Mouse (Mus musculus): ENCODE measurements around the gene Uqcc1. TPM values are rescaled to one million over a fixed set of nuclear protein-coding genes. Genes with fewer than 3 reads are reported as not detected.
"Not testable (repeated sequence)": the region's sequence is repeated elsewhere in the genome, so short reads cannot be mapped to it uniquely, and the experiment has no call there.

Gene Uqcc1
- polyA plus RNA-seq, 1 experiment from 2014 or later, result 92.8 TPM

- Histone ChIP-seq H3K9ac (ENCODE audit: low read depth, low read length) (no peak overlapping the region), H3K4me1 (ENCODE audit: control insufficient read depth, insufficient read depth, low read length) (peaks cover 9% of the 10 kb centered on the region), H3K4me3 (ENCODE audit: low read length) (no peak overlapping the region), H3K9me3 (ENCODE audit: control insufficient read depth, low read length) (no peaks in the 10 kb centered on the region), H3K36me3 (ENCODE audit: control insufficient read depth, insufficient read depth, low read length) (no peaks in the 10 kb centered on the region), H3K27ac (ENCODE audit: low read length) (no peak overlapping the region), H3K27me3 (replicated peaks; ENCODE audit: control insufficient read depth, insufficient read depth, low read length) (no peaks in the 10 kb centered on the region), H3K4me2 (ENCODE audit: low read depth, low read length) (no peak overlapping the region)
- ATAC-seq, result no peak
- WGBS, result 84% methylated on average over 40 of the region's 40 CpGs
Observed at GRCm38 (mm10) chr2:155941697-155942442, 11.8 kb upstream of the Uqcc1 start.

GRCm38 (mm10) chr2:155940681-155941080, 10.6 kb upstream of the Uqcc1 start, which contains the start of gene Gm15557:
Gm15557 (plus strand) TSS chr2:155940728.
- Histone ChIP-seq H3K4me1 (ENCODE audit: control insufficient read depth, insufficient read depth, low read length) (peaks cover 9% of the 10 kb centered on the region), H3K4me2 (ENCODE audit: low read depth, low read length) (no peak within 1 kb of the TSS), H3K4me3 (ENCODE audit: low read length) (no peak within 1 kb of the TSS), H3K9ac (ENCODE audit: low read depth, low read length) (no peak within 1 kb of the TSS), H3K27ac (ENCODE audit: low read length) (no peak within 1 kb of the TSS), H3K9me3 (ENCODE audit: control insufficient read depth, low read length) (no peaks in the 10 kb centered on the region), H3K27me3 (replicated peaks; ENCODE audit: control insufficient read depth, insufficient read depth, low read length) (no peaks in the 10 kb centered on the region), H3K36me3 (ENCODE audit: control insufficient read depth, insufficient read depth, low read length) (no peaks in the 10 kb centered on the region)
- ATAC-seq, result no peak
- WGBS, result 85% methylated on average over 3 of the region's 3 CpGs

- 72% methylated on average over 7 of the region's 7 CpGs for WGBS
- Histone ChIP-seq H3K9ac (ENCODE audit: low read depth, low read length) (no peak overlapping the region), H3K4me3 (ENCODE audit: low read length) (no peak overlapping the region), H3K9me3 (ENCODE audit: control insufficient read depth, low read length) (no peaks in the 10 kb centered on the region), H3K27ac (ENCODE audit: low read length) (no peak overlapping the region), H3K36me3 (ENCODE audit: control insufficient read depth, insufficient read depth, low read length) (no peaks in the 10 kb centered on the region), H3K27me3 (replicated peaks; ENCODE audit: control insufficient read depth, insufficient read depth, low read length) (no peaks in the 10 kb centered on the region), H3K4me2 (ENCODE audit: low read depth, low read length) (no peak overlapping the region), H3K4me1 (ENCODE audit: control insufficient read depth, insufficient read depth, low read length) (peaks cover 9% of the 10 kb centered on the region)
- no peak for ATAC-seq
Observed at GRCm38 (mm10) chr2:155939897-155940529, 9.9 kb upstream of the Uqcc1 start.

- WGBS, result 66% methylated on average over 7 of the region's 7 CpGs
- H3K36me3 ChIP-seq (ENCODE audit: control insufficient read depth, insufficient read depth, low read length), result no peaks in the 10 kb centered on the region
Observed at GRCm38 (mm10) chr2:155928711-155929345, 1.3 kb downstream of the Uqcc1 start.

DNA sequence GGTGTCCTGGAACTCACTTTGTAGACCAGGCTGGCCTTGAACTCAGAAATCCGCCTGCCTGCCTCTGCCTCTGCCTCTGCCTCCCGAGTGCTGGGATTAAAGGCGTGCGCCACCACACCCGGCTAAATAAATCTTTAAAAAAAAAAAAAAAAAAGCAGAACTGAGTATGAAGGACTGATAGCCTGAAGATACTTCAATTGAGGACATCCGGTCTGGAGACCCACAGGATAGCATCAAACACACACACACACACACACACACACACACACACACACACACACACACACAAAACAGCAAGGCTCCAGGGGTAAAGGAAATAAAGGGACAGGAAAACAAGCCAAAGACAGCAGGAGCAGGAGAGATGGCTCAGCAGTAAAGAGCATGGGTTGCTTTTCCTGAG, 4.9 kb downstream of the Uqcc1 start:
- WGBS, result 84% methylated on average over 6 of the region's 6 CpGs

More at GRCm38 (mm10) chr2:155928711-155929345, 1.3 kb downstream of the Uqcc1 start:
- H3K4me1 ChIP-seq (ENCODE audit: control insufficient read depth, insufficient read depth, low read length), result peaks cover 13% of the 10 kb centered on the region
- peak overlapping the region; percentile 92; the same call in 1 of the 2 replicates for H3K27ac ChIP-seq (ENCODE audit: low read length)
- no peak for ATAC-seq
- H3K9ac ChIP-seq (ENCODE audit: low read depth, low read length), result peak overlapping the region; percentile 70
- peak overlapping the region; percentile 61 for H3K4me3 ChIP-seq (ENCODE audit: low read length)
- H3K27me3 ChIP-seq (replicated peaks; ENCODE audit: control insufficient read depth, insufficient read depth, low read length), result no peaks in the 10 kb centered on the region
- H3K9me3 ChIP-seq (ENCODE audit: control insufficient read depth, low read length), result no peaks in the 10 kb centered on the region
- peak overlapping the region; percentile 64 for H3K4me2 ChIP-seq (ENCODE audit: low read depth, low read length)

GRCm38 (mm10) chr2:155923143-155923542, 7.0 kb downstream of the Uqcc1 start:
- Histone ChIP-seq H3K27ac (ENCODE audit: low read length) (no peak overlapping the region), H3K36me3 (ENCODE audit: control insufficient read depth, insufficient read depth, low read length) (no peaks in the 10 kb centered on the region), H3K9ac (ENCODE audit: low read depth, low read length) (no peak overlapping the region), H3K27me3 (replicated peaks; ENCODE audit: control insufficient read depth, insufficient read depth, low read length) (no peaks in the 10 kb centered on the region), H3K4me1 (ENCODE audit: control insufficient read depth, insufficient read depth, low read length) (0 out of 2 replicates have a peak, but pooled peaks cover 3% of the 10 kb centered on the region), H3K4me3 (ENCODE audit: low read length) (no peak overlapping the region), H3K4me2 (ENCODE audit: low read depth, low read length) (no peak overlapping the region), H3K9me3 (ENCODE audit: control insufficient read depth, low read length) (no peaks in the 10 kb centered on the region)
- no peak for ATAC-seq
- 96% methylated on average over 7 of the region's 7 CpGs for WGBS

More for the DNA sequence above, 4.9 kb downstream of the Uqcc1 start:
- not testable (repeated sequence) for H3K4me1 ChIP-seq (ENCODE audit: control insufficient read depth, insufficient read depth, low read length); H3K27me3 ChIP-seq (replicated peaks; ENCODE audit: control insufficient read depth, insufficient read depth, low read length); H3K36me3 ChIP-seq (ENCODE audit: control insufficient read depth, insufficient read depth, low read length); ATAC-seq; H3K9me3 ChIP-seq (ENCODE audit: control insufficient read depth, low read length); H3K4me2 ChIP-seq (ENCODE audit: low read depth, low read length); H3K9ac ChIP-seq (ENCODE audit: low read depth, low read length); H3K27ac ChIP-seq (ENCODE audit: low read length); H3K4me3 ChIP-seq (ENCODE audit: low read length)

DNA sequence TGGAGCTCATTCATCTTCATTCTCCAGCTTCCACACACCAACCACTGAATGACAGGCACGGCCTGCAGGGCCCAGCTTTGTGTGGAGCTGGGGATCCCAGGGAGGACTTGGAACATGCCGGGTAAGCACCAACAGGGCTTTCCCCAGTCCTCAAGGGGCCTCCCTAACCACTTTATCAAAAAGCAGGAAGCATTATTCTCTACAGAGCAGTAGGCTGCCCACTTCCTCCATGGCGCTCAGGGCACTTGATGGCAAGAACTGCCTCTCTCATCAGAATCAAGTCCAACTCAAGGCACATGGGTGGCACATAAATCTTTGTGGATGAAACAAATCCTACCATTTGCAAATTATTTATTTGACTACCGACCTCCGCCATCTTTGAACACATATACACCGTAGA, 15.4 kb downstream of the Uqcc1 start:
- Histone ChIP-seq H3K27me3 (replicated peaks; ENCODE audit: control insufficient read depth, insufficient read depth, low read length) (no peaks in the 10 kb centered on the region), H3K27ac (ENCODE audit: low read length) (no peak overlapping the region; the same call in 1 of the 2 replicates), H3K36me3 (ENCODE audit: control insufficient read depth, insufficient read depth, low read length) (peaks cover 9% of the 10 kb centered on the region), H3K9ac (ENCODE audit: low read depth, low read length) (no peak overlapping the region), H3K4me1 (ENCODE audit: control insufficient read depth, insufficient read depth, low read length) (no peaks in the 10 kb centered on the region), H3K4me3 (ENCODE audit: low read length) (no peak overlapping the region), H3K4me2 (ENCODE audit: low read depth, low read length) (no peak overlapping the region), H3K9me3 (ENCODE audit: control insufficient read depth, low read length) (no peaks in the 10 kb centered on the region)
- no peak for ATAC-seq
- 92% methylated on average over 6 of the region's 6 CpGs for WGBS

GRCm38 (mm10) chr2:155903632-155904008, 26.5 kb downstream of the Uqcc1 start:
- no peak overlapping the region for H3K4me3 ChIP-seq (ENCODE audit: low read length)
- H3K9ac ChIP-seq (ENCODE audit: low read depth, low read length), result no peak overlapping the region
- H3K4me2 ChIP-seq (ENCODE audit: low read depth, low read length), result no peak overlapping the region
- 94% methylated on average over 6 of the region's 6 CpGs for WGBS
- 0 out of 2 replicates have a peak, but pooled peaks have one; percentile 28 for ATAC-seq
- no peaks in the 10 kb centered on the region for H3K9me3 ChIP-seq (ENCODE audit: control insufficient read depth, low read length)
- H3K27me3 ChIP-seq (replicated peaks; ENCODE audit: control insufficient read depth, insufficient read depth, low read length), result no peaks in the 10 kb centered on the region
- H3K4me1 ChIP-seq (ENCODE audit: control insufficient read depth, insufficient read depth, low read length), result peaks cover 13% of the 10 kb centered on the region; the same call in 1 of the 2 replicates
- H3K36me3 ChIP-seq (ENCODE audit: control insufficient read depth, insufficient read depth, low read length), result peaks cover 5% of the 10 kb centered on the region; the same call in 1 of the 2 replicates
- no peak overlapping the region for H3K27ac ChIP-seq (ENCODE audit: low read length)

- no peak overlapping the region for H3K4me3 ChIP-seq (ENCODE audit: low read length)
- peak; percentile 88 for ATAC-seq
- peaks cover 13% of the 10 kb centered on the region; the same call in 1 of the 2 replicates for H3K4me1 ChIP-seq (ENCODE audit: control insufficient read depth, insufficient read depth, low read length)
- H3K27ac ChIP-seq (ENCODE audit: low read length), result no peak overlapping the region
- H3K4me2 ChIP-seq (ENCODE audit: low read depth, low read length), result no peak overlapping the region
- WGBS, result 72% methylated on average over 16 of the region's 16 CpGs
- no peaks in the 10 kb centered on the region for H3K9me3 ChIP-seq (ENCODE audit: control insufficient read depth, low read length)
- peaks cover 5% of the 10 kb centered on the region; the same call in 1 of the 2 replicates for H3K36me3 ChIP-seq (ENCODE audit: control insufficient read depth, insufficient read depth, low read length)
- no peaks in the 10 kb centered on the region for H3K27me3 ChIP-seq (replicated peaks; ENCODE audit: control insufficient read depth, insufficient read depth, low read length)
- no peak overlapping the region for H3K9ac ChIP-seq (ENCODE audit: low read depth, low read length)
Observed at GRCm38 (mm10) chr2:155902989-155903631, 27.0 kb downstream of the Uqcc1 start.
